Comparison of ENCODE assay signal across 8 mouse cellular contexts in the genomic region with DNA sequence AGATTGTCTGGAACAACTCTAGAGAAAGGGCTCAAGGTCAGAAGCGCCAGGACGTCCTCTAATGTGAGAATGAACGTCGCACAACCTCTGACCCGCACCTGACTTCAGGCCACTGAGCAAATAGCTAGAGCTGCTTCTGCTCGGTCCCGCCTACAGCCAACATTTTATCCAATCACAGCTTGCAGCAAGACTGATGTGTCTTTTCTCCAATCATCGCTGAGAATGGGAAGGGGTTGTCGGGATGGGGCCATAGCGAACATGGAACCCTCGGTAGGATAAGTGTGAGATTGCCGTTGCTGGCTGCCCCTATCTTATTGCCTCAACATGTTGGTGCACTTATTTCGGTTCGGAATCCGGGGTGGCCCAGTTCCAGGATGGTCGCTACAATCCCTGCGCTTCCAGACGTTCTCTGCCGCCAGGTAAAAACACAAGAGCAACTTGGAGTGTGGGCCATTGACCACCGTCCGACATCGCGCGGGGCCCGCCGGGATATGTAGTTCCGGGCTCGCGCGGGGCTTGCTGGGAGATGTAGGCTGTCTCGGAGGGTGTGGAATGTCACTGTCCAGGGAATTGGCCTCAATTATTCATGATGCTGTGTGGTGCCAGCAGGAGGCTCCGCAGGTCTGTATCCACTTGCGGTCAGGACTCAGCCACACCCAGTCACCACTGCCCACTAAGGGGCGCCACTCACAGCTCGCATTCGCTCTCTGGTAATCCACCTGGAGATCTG. TPM values are rescaled to one million over a fixed set of nuclear protein-coding genes. Genes with fewer than 3 reads are reported as not detected.
DNase-seq lines count a peak whose midpoint lies in the region; ATAC-seq and TF ChIP-seq lines count a peak whose summit lies in the region.

No protein-coding gene starts in this region.

- peak; percentile 93 for ATAC-seq in cerebellum, adult (ENCODE audit: insufficient number of reproducible peaks, low FRiP score, low TSS enrichment)
- ATAC-seq in forebrain, embryonic 13.5 days: peak; percentile 97
- peak; percentile 94 for ATAC-seq in liver, postnatal 0 days
- ATAC-seq in neural tube, embryonic 14.5 days (ENCODE audit: low read depth): peak; percentile 96

- no peaks in the 10 kb centered on the region for H3K36me3 ChIP-seq in ES-Bruce4 (ENCODE audit: control insufficient read depth, insufficient read depth, low read length, poor library complexity, severe bottlenecking)
- no peaks in the 10 kb centered on the region for H3K36me3 ChIP-seq in forebrain, embryonic 13.5 days (ENCODE audit: poor library complexity, severe bottlenecking)
- H3K36me3 ChIP-seq in liver, postnatal 0 days (replicated peaks; ENCODE audit: insufficient read depth, low read length): no peaks in the 10 kb centered on the region; the same call in 1 of the 2 replicates
- no peaks in the 10 kb centered on the region for H3K36me3 ChIP-seq in neural tube, embryonic 14.5 days (ENCODE audit: control insufficient read depth, insufficient read depth, low read length)

- H3K27me3 ChIP-seq in ES-Bruce4 (ENCODE audit: control insufficient read depth, insufficient read depth, low read length, poor library complexity, severe bottlenecking): no peaks in the 10 kb centered on the region
- H3K27me3 ChIP-seq in forebrain, embryonic 13.5 days: peaks cover 22% of the 10 kb centered on the region
- no peaks in the 10 kb centered on the region for H3K27me3 ChIP-seq in liver, postnatal 0 days (ENCODE audit: insufficient read depth, low read length)
- no peaks in the 10 kb centered on the region for H3K27me3 ChIP-seq in neural tube, embryonic 14.5 days (ENCODE audit: control insufficient read depth, insufficient read depth, low read length)

- DNase-seq in heart, postnatal 10 days: peak; percentile 97 to 99
- peak; percentile 97 for DNase-seq in large intestine, adult 2 months (ENCODE audit: low read depth, low spot score)
- DNase-seq in liver, postnatal 0 days: peak; percentile 93
- peak; percentile 95 for DNase-seq in testis, postnatal 10 days (ENCODE audit: low spot score)

- peak overlapping the region; percentile 86 for H3K4me3 ChIP-seq in ES-Bruce4 (ENCODE audit: low read depth, low read length)
- H3K4me3 ChIP-seq in forebrain, embryonic 13.5 days: peak overlapping the region; percentile 54
- peak overlapping the region; percentile 64 for H3K4me3 ChIP-seq in liver, postnatal 0 days (ENCODE audit: low read depth, low read length)
- H3K4me3 ChIP-seq in neural tube, embryonic 14.5 days (ENCODE audit: low read depth, low read length): peak overlapping the region; percentile 52

- no peaks in the 10 kb centered on the region for H3K9me3 ChIP-seq in ES-Bruce4 (replicated peaks; ENCODE audit: control insufficient read depth, insufficient read depth, low read length, poor library complexity, severe bottlenecking)
- no peaks in the 10 kb centered on the region for H3K9me3 ChIP-seq in forebrain, embryonic 13.5 days (replicated peaks)
- no peaks in the 10 kb centered on the region for H3K9me3 ChIP-seq in liver, postnatal 0 days (ENCODE audit: low read length)
- H3K9me3 ChIP-seq in neural tube, embryonic 14.5 days (ENCODE audit: control insufficient read depth, low read length): no peaks in the 10 kb centered on the region

- no peak for TF ChIP-seq POLR2A in ES-Bruce4 (IDR thresholded peaks at IDR 0.05; ENCODE audit: insufficient read depth, low read length)

- 0 out of 2 replicates have a peak, but pooled peaks have one; percentile 9 for TF ChIP-seq EP300 in ES-Bruce4 (IDR thresholded peaks at IDR 0.05; ENCODE audit: insufficient read depth, low read depth, low read length)
- TF ChIP-seq EP300 in liver, postnatal 0 days (IDR thresholded peaks at IDR 0.05; ENCODE audit: low read depth): no peak

- TF ChIP-seq CTCF in ES-Bruce4 (IDR thresholded peaks at IDR 0.05; ENCODE audit: low read depth, low read length): peak; percentile 79
- TF ChIP-seq CTCF in liver, postnatal 0 days (IDR thresholded peaks at IDR 0.05; ENCODE audit: low read depth): peak; percentile 84

- intact Hi-C loops in heart, postnatal 10 days (cut with DNase I): loop anchor here (2.0 kb wide), 1 partner anchor 28 kb away; a partner anchor contains a TSS

- peak overlapping the region; percentile 42 for H3K9ac ChIP-seq in ES-Bruce4 (ENCODE audit: low read depth, poor library complexity, severe bottlenecking)
- peak overlapping the region; percentile 62; the same call in 1 of the 2 replicates for H3K9ac ChIP-seq in forebrain, embryonic 13.5 days
- peak overlapping the region; percentile 63 for H3K9ac ChIP-seq in liver, postnatal 0 days (replicated peaks)
- H3K9ac ChIP-seq in neural tube, embryonic 14.5 days (replicated peaks; ENCODE audit: low read depth, low read length): peak overlapping the region; percentile 57

- peak overlapping the region; percentile 70 for H3K27ac ChIP-seq in ES-Bruce4 (ENCODE audit: insufficient read depth, low read length)
- H3K27ac ChIP-seq in forebrain, embryonic 13.5 days: peak overlapping the region; percentile 75
- peak overlapping the region; percentile 92 for H3K27ac ChIP-seq in liver, postnatal 0 days (ENCODE audit: low read depth)
- peak overlapping the region; percentile 83 for H3K27ac ChIP-seq in neural tube, embryonic 14.5 days (ENCODE audit: low read depth, low read length)

- peaks cover 4% of the 10 kb centered on the region for H3K4me1 ChIP-seq in ES-Bruce4 (ENCODE audit: control insufficient read depth, insufficient read depth, low read length)
- H3K4me1 ChIP-seq in forebrain, embryonic 13.5 days: peaks cover 6% of the 10 kb centered on the region; the same call in 1 of the 2 replicates
- H3K4me1 ChIP-seq in liver, postnatal 0 days (ENCODE audit: insufficient read depth): peaks cover 28% of the 10 kb centered on the region
- H3K4me1 ChIP-seq in neural tube, embryonic 14.5 days (ENCODE audit: control insufficient read depth, insufficient read depth, low read length): peaks cover 3% of the 10 kb centered on the region; the same call in 1 of the 2 replicates

- under 1% methylated on average over 36 of the region's 36 CpGs for WGBS in forebrain, embryonic 13.5 days
- WGBS in large intestine, adult 2 months: under 1% methylated on average over 36 of the region's 36 CpGs
- WGBS in liver, postnatal 0 days (ENCODE audit: insufficient replicate concordance): 1% methylated on average over 36 of the region's 36 CpGs
- under 1% methylated on average over 36 of the region's 36 CpGs for WGBS in neural tube, embryonic 14.5 days

- peak overlapping the region; percentile 65 for H3K4me2 ChIP-seq in forebrain, embryonic 13.5 days
- peak overlapping the region; percentile 75 for H3K4me2 ChIP-seq in liver, postnatal 0 days (ENCODE audit: low read depth, low read length)
- H3K4me2 ChIP-seq in neural tube, embryonic 14.5 days (ENCODE audit: low read depth, low read length): peak overlapping the region; percentile 53

RNA-seq across cellular contexts. Expression of a gene that starts 0.9 kb away (rescaled TPM):
- polyA plus RNA-seq in ES-Bruce4 (2011; ENCODE audit: insufficient read depth, insufficient read length, low read depth, missing spikeins): 28.8 and 29.6 TPM in 2 replicates
- 39.0 and 48.1 TPM in 2 replicates for polyA plus RNA-seq in forebrain, embryonic 13.5 days (2015; fragmentation: Nextera tagmentation; extraction: Ambion mirVana)
- 10 to 100 TPM; 85.0 to 88.5 TPM for total RNA-seq in heart, postnatal 10 days (2021)
- 57.7 and 79.6 TPM in 2 replicates for polyA plus RNA-seq in large intestine, adult 2 months (2012; rRNA removed)
- 20.3 and 22.3 TPM in 2 replicates for polyA plus RNA-seq in liver, postnatal 0 days (2015; fragmentation: Nextera tagmentation; extraction: Ambion mirVana)
- polyA plus RNA-seq in neural tube, embryonic 14.5 days (2014; fragmentation: Nextera tagmentation; extraction: Ambion mirVana): 47.2 and 47.7 TPM in 2 replicates

RNA-seq across cellular contexts. Expression of a gene that starts 2.4 kb away (rescaled TPM):
- 10.3 and 10.6 TPM in 2 replicates for polyA plus RNA-seq in ES-Bruce4 (2011; ENCODE audit: insufficient read depth, insufficient read length, low read depth, missing spikeins)
- 0.52 and 0.57 TPM in 2 replicates for polyA plus RNA-seq in forebrain, embryonic 13.5 days (2015; fragmentation: Nextera tagmentation; extraction: Ambion mirVana)
- total RNA-seq in heart, postnatal 10 days (2021): under 1 TPM; 0.62 to 0.89 TPM
- polyA plus RNA-seq in large intestine, adult 2 months (2012; rRNA removed): 0.93 and 1.0 TPM in 2 replicates
- polyA plus RNA-seq in liver, postnatal 0 days (2015; fragmentation: Nextera tagmentation; extraction: Ambion mirVana): 0.25 and 0.48 TPM in 2 replicates
- 2.0 and 2.2 TPM in 2 replicates for polyA plus RNA-seq in neural tube, embryonic 14.5 days (2014; fragmentation: Nextera tagmentation; extraction: Ambion mirVana)

RNA-seq across cellular contexts. Expression of a gene that starts 18.9 kb away (rescaled TPM):
- 0.88 TPM in 1 of 2 replicates, not detected in the other for polyA plus RNA-seq in ES-Bruce4 (2011; ENCODE audit: insufficient read depth, insufficient read length, low read depth, missing spikeins)
- 0.24 TPM in 1 of 2 replicates, not detected in the other for polyA plus RNA-seq in forebrain, embryonic 13.5 days (2015; fragmentation: Nextera tagmentation; extraction: Ambion mirVana)
- under 1 TPM; 0.12 to 0.22 TPM for total RNA-seq in heart, postnatal 10 days (2021)
- 0.38 and 1.1 TPM in 2 replicates for polyA plus RNA-seq in large intestine, adult 2 months (2012; rRNA removed)
- polyA plus RNA-seq in liver, postnatal 0 days (2015; fragmentation: Nextera tagmentation; extraction: Ambion mirVana): 0.11 TPM in 1 of 2 replicates, not detected in the other
- 0.58 and 3.0 TPM in 2 replicates for polyA plus RNA-seq in neural tube, embryonic 14.5 days (2014; fragmentation: Nextera tagmentation; extraction: Ambion mirVana)

RNA-seq across cellular contexts. Expression of a gene that starts 29.0 kb away (rescaled TPM):
- polyA plus RNA-seq in ES-Bruce4 (2011; ENCODE audit: insufficient read depth, insufficient read length, low read depth, missing spikeins): 30.9 and 34.0 TPM in 2 replicates
- 80.7 and 84.0 TPM in 2 replicates for polyA plus RNA-seq in forebrain, embryonic 13.5 days (2015; fragmentation: Nextera tagmentation; extraction: Ambion mirVana)
- 10 to 100 TPM; 21.5 to 25.0 TPM for total RNA-seq in heart, postnatal 10 days (2021)
- 59.2 and 62.5 TPM in 2 replicates for polyA plus RNA-seq in large intestine, adult 2 months (2012; rRNA removed)
- polyA plus RNA-seq in liver, postnatal 0 days (2015; fragmentation: Nextera tagmentation; extraction: Ambion mirVana): 11.5 and 13.1 TPM in 2 replicates
- 119 and 126 TPM in 2 replicates for polyA plus RNA-seq in neural tube, embryonic 14.5 days (2014; fragmentation: Nextera tagmentation; extraction: Ambion mirVana)

RNA-seq across cellular contexts. Expression of a gene that starts 29.3 kb away (rescaled TPM):
- polyA plus RNA-seq in ES-Bruce4 (2011; ENCODE audit: insufficient read depth, insufficient read length, low read depth, missing spikeins): 11.3 and 12.6 TPM in 2 replicates
- 19.5 and 23.3 TPM in 2 replicates for polyA plus RNA-seq in forebrain, embryonic 13.5 days (2015; fragmentation: Nextera tagmentation; extraction: Ambion mirVana)
- total RNA-seq in heart, postnatal 10 days (2021): 10 to 100 TPM; 49.2 to 52.4 TPM
- polyA plus RNA-seq in large intestine, adult 2 months (2012; rRNA removed): 66.2 and 89.9 TPM in 2 replicates
- polyA plus RNA-seq in liver, postnatal 0 days (2015; fragmentation: Nextera tagmentation; extraction: Ambion mirVana): 7.5 and 8.3 TPM in 2 replicates
- 11.2 and 13.8 TPM in 2 replicates for polyA plus RNA-seq in neural tube, embryonic 14.5 days (2014; fragmentation: Nextera tagmentation; extraction: Ambion mirVana)

Comparison
In these comparisons a context has a peak if more than half of its experiments do, and no peak if none do; other contexts are left out.
1. Peak in every context shown above with its lines: DNase-seq, ATAC-seq, H3K4me3 ChIP-seq and H3K27ac ChIP-seq.